Mouse (Mus musculus) C2C12 (cell line): ENCODE data around the gene Stx2.

Experiments
- CEBPB ChIP-seq: IDR thresholded peaks from one replicate; pipeline ENCODE4 v1.6.1; 2011; ENCODE audit warnings: low read depth, mild to moderate bottlenecking, control low read depth, moderate library complexity
- CTCF ChIP-seq: IDR thresholded peaks from one replicate; pipeline ENCODE4 v1.5.1; 2011; ENCODE audit not compliant: control insufficient read depth, insufficient read depth, insufficient read length
- FOSL1 ChIP-seq: IDR thresholded peaks from one replicate; pipeline ENCODE4 v1.8.0; 2011; ENCODE audit warnings: mild to moderate bottlenecking, low read length; ENCODE audit not compliant: poor library complexity, insufficient read depth, severe bottlenecking
- MAX ChIP-seq: IDR thresholded peaks from one replicate; pipeline ENCODE4 v1.6.1; 2011; ENCODE audit warnings: mild to moderate bottlenecking, control low read depth
- MYOD1 ChIP-seq: IDR thresholded peaks from one replicate; pipeline ENCODE4 v1.6.1; 2011; ENCODE audit warnings: low read depth; ENCODE audit not compliant: control insufficient read depth, insufficient read length
- MYOG ChIP-seq: IDR thresholded peaks from one replicate; pipeline ENCODE4 v1.6.1; 2011; ENCODE audit not compliant: control insufficient read depth, insufficient read length; ENCODE audit errors: extremely low read depth
- USF1 ChIP-seq: IDR thresholded peaks from one replicate; pipeline ENCODE4 v1.6.1; 2011; ENCODE audit warnings: low read depth, mild to moderate bottlenecking, control low read depth, moderate library complexity

- TF ChIP-seq CTCF (no peak), USF1 (no peak), MYOG (no peak), MAX (no peak), MYOD1 (no peak), FOSL1 (no peak), CEBPB (no peak)
Measured at GRCm38 (mm10) chr5:128953278-128954070, 54.9 kb downstream of the Stx2 start, which contains the start of gene Rimbp2.
